Mouse (Mus musculus): ENCODE data around the gene Pde4b.

GRCm38 (mm10) chr4:102510939-102511391, 423.6 kb downstream of the Pde4b start:
- TF ChIP-seq CTCF (IDR thresholded peaks at IDR 0.05) (no peak), EP300 (IDR thresholded peaks at IDR 0.05) (peak; percentile 100)

Data from lung, postnatal 0 days (tissue).